Mouse (Mus musculus): ENCODE data around the gene Slc16a12. TPM values are rescaled to one million over a fixed set of nuclear protein-coding genes. Genes with fewer than 3 reads are reported as not detected.
A peak's percentile ranks its signal among the peaks of the same experiment; 100 is the strongest.
"Not testable (repeated sequence)": the region's sequence is repeated elsewhere in the genome, so short reads cannot be mapped to it uniquely, and the experiment has no call there.

The Slc16a12 gene
- polyA plus RNA-seq, 1 experiment, result not detected

DNA sequence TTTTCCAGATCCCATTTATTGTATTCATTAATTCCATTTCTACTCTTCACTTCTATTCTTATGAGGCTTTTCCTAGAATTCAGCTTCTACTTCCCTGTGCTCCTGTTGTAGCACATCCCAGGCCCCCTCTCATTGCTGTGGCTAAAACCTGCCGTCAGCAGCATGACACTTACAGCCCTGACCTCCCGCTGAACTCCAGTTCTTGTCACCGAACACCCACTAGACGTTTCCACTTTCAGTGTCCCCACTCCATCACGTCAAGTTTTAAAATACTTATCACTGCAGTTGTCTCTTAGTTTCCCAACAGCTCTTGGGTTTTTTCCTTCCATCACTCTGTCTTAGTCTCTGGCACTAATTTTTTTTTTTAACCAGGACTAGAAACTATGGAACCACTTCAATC, 6.2 kb upstream of the Slc16a12 start:
- Histone ChIP-seq H3K4me3 (replicated peaks) (no peak overlapping the region), H3K27me3 (replicated peaks) (no peaks in the 10 kb centered on the region), H3K36me3 (replicated peaks; ENCODE audit: low read length) (peaks cover 2% of the 10 kb centered on the region), H3K9me3 (peaks cover 8% of the 10 kb centered on the region), H3K4me1 (peaks cover 21% of the 10 kb centered on the region)
- TF ChIP-seq GATA1 (IDR thresholded peaks at IDR 0.05; ENCODE audit: borderline replicate concordance, low read length) (no peak), FLI1 (IDR thresholded peaks at IDR 0.05; ENCODE audit: low read length) (no peak)

DNA sequence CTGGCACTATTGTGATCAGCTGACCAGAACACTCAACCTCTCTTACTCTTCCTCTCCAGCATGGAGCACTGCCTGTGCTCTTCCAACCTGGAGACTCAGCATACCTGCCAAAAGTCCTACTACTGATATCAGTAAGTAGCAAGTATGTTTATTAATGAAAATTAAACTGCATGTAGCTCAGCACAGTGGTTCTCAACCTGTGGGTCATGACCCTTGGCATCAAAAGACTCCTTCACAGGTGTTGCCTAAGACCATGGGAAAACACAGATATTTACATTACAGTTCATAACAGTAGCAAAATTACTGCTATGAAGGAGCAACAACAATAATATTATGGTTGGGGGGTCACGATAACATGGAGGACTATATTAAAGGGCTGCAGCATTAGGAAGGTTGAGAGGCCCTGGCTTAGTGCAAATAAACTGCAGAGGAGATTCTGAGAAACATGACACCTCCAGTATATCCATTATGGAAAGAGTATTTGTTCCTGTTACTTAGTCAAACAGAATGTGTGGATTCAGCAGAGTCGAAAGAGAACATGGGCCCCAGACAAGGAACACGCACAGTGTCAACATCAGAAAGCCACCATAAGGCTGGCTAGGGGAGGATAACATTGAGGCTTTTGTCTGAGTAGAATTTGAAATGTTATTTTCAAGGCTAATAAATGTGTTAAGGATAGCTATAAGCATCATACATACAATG, 5.5 kb upstream of the Slc16a12 start:
- Histone ChIP-seq H3K4me3 (replicated peaks) (no peak overlapping the region), H3K36me3 (replicated peaks; ENCODE audit: low read length) (peaks cover 2% of the 10 kb centered on the region), H3K27me3 (replicated peaks) (peaks cover 5% of the 10 kb centered on the region), H3K9me3 (peaks cover 8% of the 10 kb centered on the region), H3K4me1 (peaks cover 21% of the 10 kb centered on the region)
- TF ChIP-seq FLI1 (IDR thresholded peaks at IDR 0.05; ENCODE audit: low read length) (no peak), GATA1 (IDR thresholded peaks at IDR 0.05; ENCODE audit: borderline replicate concordance, low read length) (no peak)

DNA sequence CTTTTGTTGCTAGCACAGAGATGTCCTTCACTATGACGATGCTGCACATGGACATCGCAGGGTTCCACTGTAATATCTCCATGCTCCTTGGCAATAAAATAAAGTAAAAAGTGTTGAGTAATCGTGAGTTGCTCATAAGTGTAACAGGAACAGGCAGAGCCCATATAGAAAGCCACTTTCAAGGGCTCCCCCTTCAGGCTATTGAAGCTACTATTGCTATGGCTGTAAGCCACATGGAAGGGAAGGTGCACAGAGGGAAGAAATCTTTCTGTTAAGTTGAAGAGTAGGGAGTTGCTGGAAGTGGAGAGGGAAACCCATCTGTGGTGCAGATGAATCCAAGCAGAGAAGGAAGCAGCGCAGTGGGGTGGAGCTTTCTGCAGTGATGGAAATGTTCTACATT, 4.1 kb upstream of the Slc16a12 start:
- Histone ChIP-seq H3K4me3 (replicated peaks) (no peak overlapping the region), H3K4me1 (peaks cover 30% of the 10 kb centered on the region), H3K27me3 (replicated peaks) (peaks cover 19% of the 10 kb centered on the region), H3K36me3 (replicated peaks; ENCODE audit: low read length) (peaks cover 2% of the 10 kb centered on the region), H3K9me3 (peaks cover 8% of the 10 kb centered on the region)
- TF ChIP-seq GATA1 (IDR thresholded peaks at IDR 0.05; ENCODE audit: borderline replicate concordance, low read length), result no peak
- TF ChIP-seq FLI1 (IDR thresholded peaks at IDR 0.05; ENCODE audit: low read length), result no peak

DNA sequence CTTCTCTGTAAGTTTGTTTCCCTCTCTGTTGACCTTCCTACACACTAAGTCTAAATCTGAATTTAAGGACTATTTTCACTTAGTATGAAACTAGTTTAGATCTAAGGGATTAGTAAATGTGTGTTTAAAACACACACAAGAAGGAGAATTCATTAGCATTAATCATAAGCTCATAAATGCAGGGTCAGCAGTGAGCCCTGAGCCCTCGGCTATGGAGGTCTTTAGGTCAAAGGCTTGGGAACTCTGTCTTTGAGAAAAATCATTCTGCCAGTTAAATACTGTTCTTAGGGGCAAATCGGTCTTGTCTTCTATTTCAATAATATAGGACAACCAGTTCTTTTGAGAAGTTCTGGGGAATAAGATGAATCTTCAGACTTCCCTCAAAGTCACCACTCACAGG, 1.9 kb upstream of the Slc16a12 start:
- Histone ChIP-seq H3K27me3 (replicated peaks) (peaks cover 29% of the 10 kb centered on the region), H3K9me3 (no peaks in the 10 kb centered on the region), H3K4me1 (peaks cover 26% of the 10 kb centered on the region), H3K36me3 (replicated peaks; ENCODE audit: low read length) (no peaks in the 10 kb centered on the region), H3K4me3 (replicated peaks) (no peak overlapping the region)
- TF ChIP-seq FLI1 (IDR thresholded peaks at IDR 0.05; ENCODE audit: low read length) (no peak), GATA1 (IDR thresholded peaks at IDR 0.05; ENCODE audit: borderline replicate concordance, low read length) (no peak)

DNA sequence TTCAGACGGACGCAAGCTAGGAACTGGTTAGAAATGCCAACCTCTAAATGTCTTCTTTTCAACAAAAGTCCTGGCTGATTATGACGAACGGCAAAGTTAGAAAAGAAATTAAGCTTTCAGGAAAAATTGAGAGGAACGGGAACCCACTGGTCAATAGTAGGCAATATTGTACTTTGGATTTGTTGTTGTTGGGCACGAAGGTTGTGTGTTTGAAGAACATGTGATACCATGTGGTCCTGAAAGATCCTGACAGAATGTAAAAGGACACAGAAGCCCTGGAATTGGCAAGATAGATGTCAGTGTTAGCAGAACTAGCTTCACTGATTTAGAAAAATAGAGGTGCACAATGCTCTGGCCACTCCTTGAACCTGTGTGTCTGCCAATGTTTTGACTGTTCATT, 880 bp upstream of the Slc16a12 start:
- Histone ChIP-seq H3K27me3 (replicated peaks) (peaks cover 29% of the 10 kb centered on the region), H3K4me1 (peaks cover 26% of the 10 kb centered on the region)
- not testable (repeated sequence) for H3K9me3 ChIP-seq; H3K36me3 ChIP-seq (replicated peaks; ENCODE audit: low read length); H3K4me3 ChIP-seq (replicated peaks)

DNA sequence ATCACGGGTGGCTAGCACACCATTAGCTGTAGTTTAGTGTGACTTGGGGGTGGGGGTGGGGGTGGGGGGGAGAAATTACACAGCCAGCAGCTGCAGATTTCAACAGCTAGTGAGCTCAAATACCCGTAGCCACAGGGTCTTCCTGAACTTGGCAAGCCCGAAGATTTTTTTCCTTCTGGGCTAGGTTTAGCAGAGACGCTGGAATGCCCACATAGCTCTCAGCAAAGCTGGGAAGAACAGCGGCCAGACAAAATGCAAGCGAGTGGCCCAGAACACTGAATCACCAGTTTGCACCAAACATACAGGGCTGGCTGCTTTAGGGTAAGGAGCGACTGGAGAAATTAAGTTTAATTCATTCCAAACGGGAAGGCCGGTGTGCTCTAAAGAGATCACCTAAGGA, 888 bp downstream of the Slc16a12 start:
- peak overlapping the region; percentile 92 for H3K4me3 ChIP-seq (replicated peaks)
- peaks cover 22% of the 10 kb centered on the region for H3K4me1 ChIP-seq
- H3K36me3 ChIP-seq (replicated peaks; ENCODE audit: low read length), result no peaks in the 10 kb centered on the region
- peaks cover 29% of the 10 kb centered on the region for H3K27me3 ChIP-seq (replicated peaks)
- no peaks in the 10 kb centered on the region for H3K9me3 ChIP-seq
- TF ChIP-seq GATA1 (IDR thresholded peaks at IDR 0.05; ENCODE audit: borderline replicate concordance, low read length) (no peak), FLI1 (IDR thresholded peaks at IDR 0.05; ENCODE audit: low read length) (no peak)

DNA sequence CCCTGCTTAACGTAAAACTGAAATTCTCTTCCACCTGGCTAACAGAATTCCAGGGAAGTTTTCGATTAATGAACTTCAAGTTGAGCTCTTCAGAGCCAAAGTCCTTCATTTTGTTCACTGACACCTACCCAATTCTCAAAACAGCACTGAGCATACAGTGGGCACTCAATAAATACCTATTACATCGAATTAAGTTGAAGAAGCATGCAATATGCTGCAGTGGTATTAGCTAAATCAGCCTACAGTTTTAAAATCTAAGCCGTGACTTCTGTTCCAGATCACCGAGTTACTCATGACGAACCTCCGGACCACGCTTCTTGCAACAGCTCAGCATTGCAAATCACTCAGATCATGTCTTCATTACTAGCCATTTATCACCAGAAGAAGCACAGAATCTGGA, 2.1 kb downstream of the Slc16a12 start:
- Histone ChIP-seq H3K36me3 (replicated peaks; ENCODE audit: low read length) (no peaks in the 10 kb centered on the region), H3K9me3 (no peaks in the 10 kb centered on the region), H3K4me1 (peaks cover 12% of the 10 kb centered on the region), H3K27me3 (replicated peaks) (peaks cover 29% of the 10 kb centered on the region), H3K4me3 (replicated peaks) (no peak overlapping the region)
- no peak for TF ChIP-seq GATA1 (IDR thresholded peaks at IDR 0.05; ENCODE audit: borderline replicate concordance, low read length)
- no peak for TF ChIP-seq FLI1 (IDR thresholded peaks at IDR 0.05; ENCODE audit: low read length)

DNA sequence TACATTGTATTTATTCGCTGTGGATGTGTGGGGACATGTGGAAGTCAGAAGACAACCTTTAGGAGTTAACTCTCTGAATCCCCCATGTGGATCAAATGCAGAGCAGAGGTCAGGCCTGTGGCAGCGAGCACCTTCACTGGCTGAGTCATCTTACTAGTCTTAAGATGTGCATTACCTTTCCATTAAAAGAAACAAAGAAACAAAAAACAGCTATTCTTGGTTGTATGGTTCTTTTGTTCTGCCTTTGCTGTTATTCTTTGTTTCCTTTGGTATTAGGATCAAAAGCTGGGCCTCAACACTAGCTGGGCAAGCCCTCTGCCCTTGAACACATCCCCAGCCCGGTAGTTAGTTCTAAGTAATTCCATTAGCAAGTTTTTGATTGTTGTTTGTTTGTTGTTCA, 9.2 kb downstream of the Slc16a12 start:
- Histone ChIP-seq H3K4me3 (replicated peaks) (no peak overlapping the region), H3K27me3 (replicated peaks) (no peaks in the 10 kb centered on the region), H3K36me3 (replicated peaks; ENCODE audit: low read length) (no peaks in the 10 kb centered on the region), H3K4me1 (peaks cover 10% of the 10 kb centered on the region; the same call in 1 of the 2 replicates), H3K9me3 (no peaks in the 10 kb centered on the region)
- TF ChIP-seq GATA1 (IDR thresholded peaks at IDR 0.05; ENCODE audit: borderline replicate concordance, low read length) (no peak), FLI1 (IDR thresholded peaks at IDR 0.05; ENCODE audit: low read length) (no peak)

DNA sequence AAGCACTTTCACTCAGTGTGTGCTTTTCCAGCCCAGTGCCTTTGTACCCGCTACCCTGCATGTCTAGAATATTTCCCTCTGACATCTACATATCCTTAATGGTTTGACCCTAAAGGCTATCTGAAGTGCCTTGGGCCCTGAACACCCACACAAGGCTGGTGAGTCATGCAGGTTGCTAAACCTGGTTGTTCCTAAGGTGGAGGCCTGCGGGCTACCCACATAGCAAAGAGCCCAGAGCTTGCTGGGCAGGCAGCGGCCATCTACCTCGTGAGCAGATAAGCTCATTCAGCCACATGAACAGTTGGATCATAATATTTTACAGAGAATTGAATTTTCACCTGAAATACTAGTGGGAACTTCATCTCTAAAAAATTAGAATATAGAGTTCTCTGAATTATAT, 11.2 kb downstream of the Slc16a12 start:
- Histone ChIP-seq H3K4me3 (replicated peaks) (no peak overlapping the region), H3K4me1 (peaks cover 10% of the 10 kb centered on the region; the same call in 1 of the 2 replicates), H3K36me3 (replicated peaks; ENCODE audit: low read length) (no peaks in the 10 kb centered on the region), H3K27me3 (replicated peaks) (no peaks in the 10 kb centered on the region), H3K9me3 (no peaks in the 10 kb centered on the region)
- no peak for TF ChIP-seq GATA1 (IDR thresholded peaks at IDR 0.05; ENCODE audit: borderline replicate concordance, low read length)
- no peak for TF ChIP-seq FLI1 (IDR thresholded peaks at IDR 0.05; ENCODE audit: low read length)

DNA sequence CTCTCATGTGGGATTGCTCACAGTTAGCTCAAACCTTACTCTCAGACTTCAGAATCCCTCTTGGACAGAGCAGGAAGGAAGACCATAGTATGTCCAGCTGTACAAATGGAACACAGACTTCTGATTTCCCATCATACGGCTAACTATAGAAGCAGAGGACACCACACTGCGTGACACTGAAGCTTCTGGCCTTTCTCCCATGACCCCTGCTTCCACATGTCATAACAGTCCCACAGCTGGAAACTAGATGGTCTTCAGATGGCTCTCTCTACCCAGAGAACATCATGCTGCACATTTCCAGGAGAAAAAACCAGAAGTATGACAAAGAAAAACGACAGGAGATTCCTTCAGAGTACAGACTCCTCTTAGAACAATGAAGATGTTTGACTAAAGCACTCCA, 14.1 kb downstream of the Slc16a12 start:
- TF ChIP-seq GATA1 (IDR thresholded peaks at IDR 0.05; ENCODE audit: borderline replicate concordance, low read length) (no peak), FLI1 (IDR thresholded peaks at IDR 0.05; ENCODE audit: low read length) (no peak)
- Histone ChIP-seq H3K4me3 (replicated peaks) (no peak overlapping the region), H3K4me1 (peaks cover 26% of the 10 kb centered on the region), H3K27me3 (replicated peaks) (no peaks in the 10 kb centered on the region), H3K36me3 (replicated peaks; ENCODE audit: low read length) (no peaks in the 10 kb centered on the region), H3K9me3 (no peaks in the 10 kb centered on the region)

DNA sequence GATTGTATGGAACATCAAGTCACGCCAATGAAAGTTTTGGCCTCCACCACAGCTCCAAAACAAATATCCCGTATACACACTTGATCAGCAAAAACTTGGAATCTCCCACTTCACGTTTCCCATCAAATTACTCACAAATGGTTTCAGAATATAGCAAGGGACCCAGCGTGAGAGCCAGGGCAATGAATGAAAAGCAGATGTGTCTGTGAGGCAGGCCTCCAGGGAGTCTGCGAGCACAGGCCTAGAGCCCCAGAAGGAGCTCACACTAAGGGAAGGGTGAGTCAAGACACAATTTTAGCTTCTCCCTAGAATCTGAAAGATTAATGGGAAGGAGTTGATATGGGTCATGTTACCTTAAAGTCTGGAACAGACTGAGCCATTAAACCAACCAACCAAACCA, 15.7 kb downstream of the Slc16a12 start:
- Histone ChIP-seq H3K27me3 (replicated peaks) (no peaks in the 10 kb centered on the region), H3K9me3 (peaks cover 8% of the 10 kb centered on the region; the same call in 1 of the 2 replicates)
- TF ChIP-seq GATA1 (IDR thresholded peaks at IDR 0.05; ENCODE audit: borderline replicate concordance, low read length) (no peak), FLI1 (IDR thresholded peaks at IDR 0.05; ENCODE audit: low read length) (no peak)

More for the DNA sequence above, 15.7 kb downstream of the Slc16a12 start:
- H3K36me3 ChIP-seq (replicated peaks; ENCODE audit: low read length), result peaks cover 5% of the 10 kb centered on the region
- peaks cover 35% of the 10 kb centered on the region for H3K4me1 ChIP-seq
- no peak overlapping the region for H3K4me3 ChIP-seq (replicated peaks)

Measured in megakaryocyte, embryonic 14.5 days (primary cell).